Mouse (Mus musculus) liver, embryonic 14.5 days (tissue): ENCODE data around the gene Zbtb7b.

Experiments used
- CTCF ChIP-seq: IDR thresholded peaks from 2 replicates; pipeline ENCODE4 v1.5.1; 2016; ENCODE audit warnings: antibody characterized with exemption, low read depth, control low read depth
- EP300 ChIP-seq: IDR thresholded peaks from 2 replicates; pipeline ENCODE4 v1.6.1; 2016; ENCODE audit warnings: antibody characterized with exemption, low read depth

GRCm38 (mm10) chr3:89401329-89401728 is 6.8 kb upstream of the Zbtb7b start:
- TF ChIP-seq CTCF (no peak), EP300 (no peak)
